Mouse (Mus musculus) kidney, adult 2 months (tissue): ENCODE measurements around the gene Fam171a2.

ENCODE experiments used
- CTCF ChIP-seq: fragments of 200-500 bp; conservative IDR thresholded peaks from 2 replicates; pipeline ENCODE4 v1.5.1; 2011; ENCODE audit warnings: low read depth, mild to moderate bottlenecking, control low read depth, low read length, moderate library complexity, mixed read lengths; ENCODE audit not compliant: insufficient read depth, insufficient read length
- POLR2A ChIP-seq: fragments of 200-500 bp; IDR thresholded peaks from one replicate; pipeline ENCODE4 v1.6.1; 2011; ENCODE audit warnings: low read depth, low read length, control low read depth

GRCm38 (mm10) chr11:102401898-102402500 lies 45.5 kb downstream of the Fam171a2 start:
- TF ChIP-seq CTCF: no peak
- TF ChIP-seq POLR2A: no peak
